Mouse (Mus musculus): ENCODE results near the gene Esrrg.

DNA sequence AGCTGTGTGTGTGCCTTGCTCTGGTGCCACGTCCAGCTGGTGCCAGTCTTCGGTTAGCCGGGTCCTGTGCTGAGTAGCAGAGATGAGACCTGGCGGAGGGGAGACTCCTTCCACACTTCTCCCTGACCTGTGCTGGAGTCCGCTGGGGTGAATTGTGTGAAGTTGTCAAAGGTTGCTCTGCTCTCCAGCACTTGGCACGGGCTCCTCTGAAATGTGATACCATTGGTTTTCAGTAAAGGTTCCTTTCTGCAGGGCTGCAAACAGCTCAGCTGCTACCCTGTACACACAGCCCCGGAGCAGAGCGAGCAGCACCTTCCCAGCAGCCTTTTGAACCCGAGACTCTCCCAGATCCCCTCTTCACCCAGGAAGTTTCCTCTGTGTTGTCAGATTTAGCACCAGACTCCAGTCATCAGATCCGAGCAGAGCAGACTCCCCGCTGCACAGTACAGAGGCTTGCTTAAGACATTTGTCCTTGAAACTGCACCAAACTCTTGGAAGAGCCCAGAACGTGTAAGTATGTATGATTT is 53.6 kb downstream of the Esrrg start:
- TF ChIP-seq CTCF (conservative IDR thresholded peaks at IDR 0.05; ENCODE audit: low read length), result no peak
- TF ChIP-seq POU5F1 (IDR thresholded peaks at IDR 0.05; ENCODE audit: borderline replicate concordance, low read length), result no peak

Measured in E14TG2a.4 (cell line).